Mouse (Mus musculus) retina, postnatal 1 day (tissue): ENCODE results near the gene Poc1b.
"Not testable (repeated sequence)": the region's sequence is repeated elsewhere in the genome, so short reads cannot be mapped to it uniquely, and the experiment has no call there.

Source experiments
- DNase-seq: peaks from one replicate; pipeline ENCODE4 v3.0.0-alpha.2; 2012

The Poc1b gene

GRCm38 (mm10) chr10:99197607-99198305 lies 90.9 kb downstream of the Poc1b start:
- DNase-seq, result peak; percentile 21

DNA sequence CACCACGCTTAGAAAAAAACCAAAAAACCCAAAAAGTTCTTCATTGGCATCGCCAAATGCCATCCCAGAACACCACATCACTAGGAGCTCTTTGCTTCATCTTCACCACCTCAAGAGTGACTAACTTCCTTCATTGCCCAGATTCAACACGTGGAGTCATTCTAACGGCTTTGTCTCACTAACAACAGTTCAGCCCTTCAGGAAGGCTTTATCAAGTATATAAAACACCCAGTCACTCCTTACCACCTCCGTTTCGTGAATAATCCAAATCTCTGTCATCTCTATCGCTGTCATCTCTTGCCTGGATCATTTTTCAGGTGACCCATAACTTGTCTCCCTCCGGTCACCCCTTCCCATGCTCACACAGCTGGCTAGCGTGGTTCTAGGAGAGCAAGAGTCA lies 92.1 kb downstream of the Poc1b start:
- DNase-seq, result no peak

DNA sequence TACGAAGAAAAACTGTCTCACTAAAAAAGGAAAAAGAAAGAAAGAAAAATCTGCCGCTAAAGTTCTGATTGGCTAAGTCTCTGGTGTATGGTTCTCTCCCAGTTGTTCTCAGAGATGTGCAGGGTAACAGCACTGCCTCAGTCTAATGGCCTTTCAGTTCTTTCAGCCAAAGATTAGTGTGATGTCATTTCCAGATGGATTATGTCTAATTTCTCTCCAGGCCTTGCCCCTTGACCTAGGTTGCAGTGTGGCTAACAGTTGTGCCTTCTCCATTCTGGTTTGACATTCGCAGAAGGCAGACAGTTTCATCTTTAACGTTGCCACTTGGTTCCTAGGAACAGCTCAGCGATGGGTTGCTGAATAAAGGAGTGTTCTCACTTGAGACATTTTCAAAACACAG lies 94.1 kb downstream of the Poc1b start:
- no peak for DNase-seq

DNA sequence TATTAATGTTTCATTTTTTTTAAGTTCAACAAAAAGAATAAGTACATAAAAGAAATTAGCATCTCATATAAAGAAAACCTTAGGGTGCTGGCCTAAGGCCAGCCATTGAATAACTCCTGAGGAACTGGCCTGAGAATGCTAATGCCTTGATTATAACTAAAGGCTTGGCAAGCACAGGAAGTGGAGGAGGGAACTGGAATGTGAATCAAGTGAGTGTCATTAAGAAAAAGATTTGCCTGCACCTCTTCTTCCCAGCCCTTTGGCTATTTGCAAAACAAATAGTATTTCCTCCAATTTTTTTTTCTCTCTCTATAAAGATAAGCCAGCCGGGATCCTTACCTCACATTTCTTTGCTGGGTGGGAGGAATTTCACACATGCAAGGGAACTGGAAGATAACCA lies 95.0 kb downstream of the Poc1b start:
- no peak for DNase-seq

GRCm38 (mm10) chr10:99202363-99202762 lies 95.5 kb downstream of the Poc1b start:
- DNase-seq, result peak; percentile 24

DNA sequence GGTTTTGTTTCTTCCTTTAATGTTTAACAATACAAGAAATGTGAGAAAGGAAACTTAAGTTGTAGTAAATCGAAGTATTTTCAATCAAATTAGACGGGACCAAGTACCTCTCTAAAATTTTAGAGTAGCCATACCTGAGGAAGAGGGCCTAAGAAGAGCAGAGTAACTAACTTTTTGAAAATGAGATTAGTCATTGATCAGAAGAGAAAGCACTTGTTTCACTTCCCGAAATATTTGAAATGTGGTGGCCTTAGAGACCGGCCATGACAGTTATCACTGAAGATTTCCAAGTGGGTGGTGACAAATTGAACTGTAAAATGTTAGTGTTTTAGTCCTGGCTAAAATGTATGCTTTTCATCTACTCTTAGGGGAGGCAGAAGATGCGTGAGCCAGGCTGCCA lies 96.3 kb downstream of the Poc1b start:
- no peak for DNase-seq

DNA sequence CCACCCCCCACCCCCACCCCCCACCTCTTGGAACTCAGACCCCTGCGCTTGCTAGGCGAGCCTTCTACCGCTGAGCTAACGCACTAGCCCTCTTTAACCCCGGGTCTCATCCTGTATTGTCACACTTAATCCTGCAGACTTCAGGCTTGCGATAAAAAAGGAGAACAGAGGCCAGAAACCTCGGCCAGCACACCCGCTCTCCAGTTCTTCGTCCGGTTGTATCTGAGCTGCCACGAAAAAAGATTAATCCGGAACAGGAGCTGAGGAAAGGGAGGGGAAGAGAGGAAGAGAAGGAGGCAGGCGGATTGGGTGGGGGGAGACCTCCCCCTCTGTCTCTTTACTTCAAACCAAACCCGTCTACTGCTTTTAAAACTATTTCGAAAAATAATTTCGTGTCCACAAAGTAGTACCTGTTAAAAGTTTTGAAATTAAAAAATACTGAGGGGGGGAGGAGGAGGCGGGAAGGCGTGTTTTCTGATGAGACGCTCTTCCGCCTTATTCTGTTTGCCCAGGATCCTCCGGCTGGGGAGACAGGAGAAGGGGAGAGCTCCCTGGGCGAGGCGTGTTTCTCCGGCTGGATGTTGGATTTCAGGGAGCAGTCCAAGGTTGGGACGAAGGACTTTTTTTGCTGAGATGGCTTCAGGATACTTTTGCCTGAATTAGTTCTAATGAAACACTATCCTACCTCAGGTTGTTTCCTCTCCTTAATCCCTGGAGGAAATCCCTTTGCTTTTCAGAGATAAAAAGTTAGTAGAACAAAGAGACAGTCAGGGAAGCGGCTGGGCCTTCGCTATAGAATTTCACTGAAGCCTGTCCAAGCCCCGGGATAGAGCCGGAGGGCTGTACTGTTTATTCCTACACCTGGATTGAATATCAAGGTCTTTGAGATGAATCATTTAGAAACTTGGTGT lies 97.0 kb downstream of the Poc1b start:
- DNase-seq, result peak; percentile 59

- DNase-seq, result peak; percentile 44
Measured at GRCm38 (mm10) chr10:99204553-99204952, 97.7 kb downstream of the Poc1b start.

DNA sequence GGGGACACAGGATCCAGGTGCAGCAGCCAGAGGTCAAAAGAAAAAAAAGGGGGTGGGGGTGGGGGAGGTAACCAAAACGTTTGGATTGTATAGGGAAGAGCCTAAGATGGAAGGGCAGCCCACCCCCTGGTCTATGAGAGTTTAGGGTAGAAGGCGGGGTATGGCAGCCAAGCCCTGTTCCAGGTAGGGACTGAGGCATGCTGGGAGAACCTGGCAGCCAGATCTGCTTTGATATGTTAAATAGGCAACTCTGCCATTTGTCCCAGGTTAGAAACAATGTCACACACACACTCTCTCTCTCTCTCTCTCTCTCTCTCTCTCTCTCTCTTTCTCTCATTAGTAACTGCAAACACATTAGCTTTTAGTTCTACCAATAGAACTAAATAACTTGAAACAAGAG lies 100.3 kb downstream of the Poc1b start:
- DNase-seq, result no peak

- DNase-seq, result no peak
Measured at GRCm38 (mm10) chr10:99209146-99209800, 102.4 kb downstream of the Poc1b start.

DNA sequence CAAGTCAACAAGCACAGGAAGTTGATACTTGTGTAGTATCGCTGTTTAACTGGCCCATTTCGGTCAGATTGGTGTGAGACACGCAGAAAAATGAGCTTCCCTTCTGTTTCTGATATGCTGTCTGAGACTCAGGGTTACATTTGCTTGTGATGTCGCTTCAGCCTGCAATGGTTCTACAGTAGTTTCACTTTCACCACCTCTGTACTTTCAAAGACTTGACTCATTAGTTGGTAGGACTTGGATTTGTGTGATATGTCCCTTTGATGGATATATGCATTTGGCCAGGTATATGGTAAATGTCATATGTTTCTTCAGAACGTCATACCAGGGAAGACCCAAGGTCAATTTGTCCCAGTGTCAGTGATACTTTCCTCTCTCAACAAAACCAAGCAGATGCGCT lies 104.2 kb downstream of the Poc1b start:
- no peak for DNase-seq

DNA sequence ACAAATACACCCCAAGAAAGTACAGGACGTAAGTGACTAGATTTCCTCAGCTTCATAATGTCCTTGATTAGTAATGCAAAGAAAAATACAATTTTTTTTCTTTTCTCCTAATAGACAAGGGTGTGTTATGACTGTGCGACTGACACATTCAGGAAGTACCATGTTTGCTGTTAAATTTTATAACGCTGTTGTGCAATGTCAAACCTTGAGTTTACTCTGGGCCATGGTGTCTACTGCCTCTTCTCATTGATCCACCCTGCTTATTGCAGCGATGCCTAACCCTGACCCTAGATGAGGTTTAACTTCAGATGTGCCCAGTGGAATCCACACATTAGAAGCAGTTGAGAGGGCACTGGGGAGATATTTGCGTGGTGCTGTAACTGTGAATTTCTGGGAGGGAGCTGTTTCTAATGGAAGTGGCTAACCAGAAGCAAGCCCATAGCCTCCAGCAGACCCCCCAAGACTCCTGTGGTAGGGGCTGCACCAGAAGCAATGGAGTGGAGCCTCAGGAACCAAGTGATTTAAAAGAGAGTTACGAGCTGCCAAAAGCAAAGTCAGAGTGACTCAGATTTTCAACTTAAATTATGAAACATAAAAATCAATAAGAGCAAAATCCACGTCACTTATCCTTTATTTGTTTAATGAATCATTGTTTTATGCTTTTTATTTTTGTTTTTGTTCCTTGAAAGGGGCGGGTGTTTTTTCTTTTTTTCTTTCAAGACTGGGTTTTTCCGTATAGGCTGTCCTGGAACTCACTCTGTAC lies 104.8 kb downstream of the Poc1b start:
- DNase-seq, result no peak

- DNase-seq, result no peak
Measured at GRCm38 (mm10) chr10:99214421-99215299, 107.8 kb downstream of the Poc1b start.

DNA sequence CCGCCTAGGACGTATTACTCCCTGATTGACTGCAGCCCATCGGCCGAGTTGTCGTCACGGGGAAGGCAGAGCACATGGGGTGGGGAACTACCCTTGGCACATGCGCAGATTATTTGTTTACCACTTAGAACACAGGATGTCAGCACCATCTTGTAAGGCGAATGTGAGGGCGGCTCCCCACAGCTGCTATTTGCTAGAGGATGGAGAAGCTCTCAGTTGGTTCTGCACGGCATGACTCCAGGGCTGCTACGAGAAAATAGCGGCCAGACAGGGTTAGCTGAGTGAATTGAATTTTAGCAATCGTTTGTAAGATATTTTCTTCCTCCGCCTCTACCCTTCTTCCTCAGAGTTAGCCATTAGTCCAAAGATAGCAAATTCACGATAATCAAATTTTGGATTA lies 109.7 kb downstream of the Poc1b start:
- not testable (repeated sequence) for DNase-seq

GRCm38 (mm10) chr10:99221540-99221939 lies 114.7 kb downstream of the Poc1b start:
- DNase-seq, result no peak

DNA sequence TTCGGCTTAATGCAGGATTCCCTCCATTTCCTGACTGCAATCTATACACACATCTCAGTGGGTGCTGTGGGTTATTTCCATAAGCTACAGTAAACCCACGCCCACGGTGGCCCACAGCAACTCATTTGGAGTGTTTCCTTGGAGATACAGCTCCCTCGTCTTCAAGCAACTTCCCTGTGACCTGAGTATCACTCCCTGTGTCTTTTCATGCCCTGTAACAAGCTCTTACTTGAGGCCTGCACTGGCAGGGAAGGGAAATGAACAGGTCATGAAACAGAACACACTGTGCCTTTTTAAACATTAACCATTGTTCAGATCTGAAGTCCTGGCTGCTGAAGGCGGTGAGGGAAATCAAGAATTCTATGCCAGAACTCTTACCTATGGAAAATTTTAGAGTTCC lies 115.9 kb downstream of the Poc1b start:
- DNase-seq, result no peak

DNA sequence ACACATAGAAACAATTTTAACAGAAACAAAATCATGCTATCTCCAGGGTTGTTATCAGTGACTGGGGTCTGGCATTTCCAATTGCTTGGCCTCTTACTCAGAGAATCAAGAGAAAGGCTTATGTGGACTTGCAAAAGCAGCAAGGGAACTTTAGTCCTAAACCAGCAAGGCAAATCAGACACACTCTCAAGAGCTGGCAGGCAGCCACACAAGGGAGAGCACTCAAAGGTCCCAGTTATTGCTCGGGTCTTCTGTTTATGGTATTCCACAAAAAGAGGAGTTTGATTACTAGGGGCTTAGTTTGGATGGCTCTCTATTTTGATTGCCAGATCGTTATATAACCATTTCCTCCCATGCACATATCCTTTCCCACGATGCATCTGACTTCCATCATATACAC lies 117.4 kb downstream of the Poc1b start:
- no peak for DNase-seq

DNA sequence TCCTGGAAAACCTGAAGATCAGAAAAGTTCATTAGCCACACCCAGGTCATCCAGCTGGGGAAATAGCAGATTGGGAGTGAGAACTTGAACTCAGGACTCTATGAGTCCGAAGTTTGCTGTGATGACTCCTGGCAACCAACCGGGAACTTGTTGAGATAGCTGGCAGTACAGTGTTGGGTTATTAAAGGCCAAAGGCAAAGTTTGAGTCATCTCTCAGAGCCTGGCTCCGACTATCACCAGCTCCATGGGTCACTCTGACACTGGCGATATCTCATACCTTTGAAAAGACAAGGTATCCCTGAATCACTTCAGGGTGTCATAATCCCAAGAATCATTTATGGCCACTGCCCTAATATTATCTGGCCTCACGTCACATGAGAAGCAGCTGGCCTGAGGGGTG lies 119.9 kb downstream of the Poc1b start:
- DNase-seq, result no peak

- DNase-seq, result peak; percentile 40
Measured at GRCm38 (mm10) chr10:99227968-99228864, 121.4 kb downstream of the Poc1b start.

GRCm38 (mm10) chr10:99229031-99229684 lies 122.3 kb downstream of the Poc1b start:
- peak; percentile 42 for DNase-seq
